Mouse (Mus musculus) cerebellum, adult 11 months (tissue): ENCODE measurements around the gene Srsf4.

Experiments
- DNase-seq: peaks from one replicate; pipeline ENCODE4 v3.0.0; 2022

Srsf4 gene

GRCm38 (mm10) chr4:131873293-131874168, at the start of gene Srsf4:
Srsf4 (plus strand) TSS chr4:131873617.
- peak; percentile 91 for DNase-seq

- no peak for DNase-seq
Measured at GRCm38 (mm10) chr4:131824939-131825338, 48.5 kb upstream of the Srsf4 start.

GRCm38 (mm10) chr4:131825830-131826229, 47.6 kb upstream of the Srsf4 start:
- DNase-seq, result no peak

- no peak for DNase-seq
Measured at GRCm38 (mm10) chr4:131826905-131827304, 46.5 kb upstream of the Srsf4 start.

GRCm38 (mm10) chr4:131829123-131829522, 44.3 kb upstream of the Srsf4 start:
- DNase-seq, result no peak

GRCm38 (mm10) chr4:131831546-131832045, 41.8 kb upstream of the Srsf4 start:
- DNase-seq, result no peak

GRCm38 (mm10) chr4:131832759-131833407, 40.5 kb upstream of the Srsf4 start:
- no peak for DNase-seq

- DNase-seq, result no peak
Measured at GRCm38 (mm10) chr4:131833971-131834609, 39.3 kb upstream of the Srsf4 start.

- peak; percentile 34 for DNase-seq
Measured at GRCm38 (mm10) chr4:131836351-131836881, 37.0 kb upstream of the Srsf4 start.

GRCm38 (mm10) chr4:131836891-131837491, 36.4 kb upstream of the Srsf4 start:
- peak; percentile 38 for DNase-seq

GRCm38 (mm10) chr4:131837872-131838524, 35.4 kb upstream of the Srsf4 start, which contains the start of gene Ptpru:
Ptpru (minus strand) TSS chr4:131838288.
- peak; percentile 94 for DNase-seq

- DNase-seq, result peak; percentile 90
Measured at GRCm38 (mm10) chr4:131843290-131843743, 30.1 kb upstream of the Srsf4 start, which contains the start of gene Mecr. Mecr (plus strand) TSS chr4:131843470.

GRCm38 (mm10) chr4:131845991-131846778, 27.2 kb upstream of the Srsf4 start:
- no peak for DNase-seq

- no peak for DNase-seq
Measured at GRCm38 (mm10) chr4:131848082-131848481, 25.3 kb upstream of the Srsf4 start.

GRCm38 (mm10) chr4:131849986-131850638, 23.3 kb upstream of the Srsf4 start:
- DNase-seq, result no peak

- DNase-seq, result no peak
Measured at GRCm38 (mm10) chr4:131854950-131855349, 18.5 kb upstream of the Srsf4 start.

- DNase-seq, result peak; percentile 65
Measured at GRCm38 (mm10) chr4:131860492-131861340, 12.7 kb upstream of the Srsf4 start.

GRCm38 (mm10) chr4:131861341-131861739, 12.1 kb upstream of the Srsf4 start:
- no peak for DNase-seq

GRCm38 (mm10) chr4:131872672-131873292, 635 bp upstream of the Srsf4 start:
- no peak for DNase-seq
